Mouse (Mus musculus) liver, embryonic 16.5 days (tissue): ENCODE results near the gene Leprot. TPM values are rescaled to one million over a fixed set of nuclear protein-coding genes. Genes with fewer than 3 reads are reported as not detected.

ENCODE experiments used
- ATAC-seq: fragments of 200-750 bp; cut with Nextera tagmentation; 2 replicates; pipeline ENCODE4 v1.8.0; 2017; ENCODE audit warnings: low read depth, mild to moderate bottlenecking, moderate number of reproducible peaks, moderate library complexity
- H3K27ac ChIP-seq: fragments of 300-500 bp; sonication (generic); 2 replicates; pipeline ENCODE4 v1.5.1; 2014; ENCODE audit warnings: mild to moderate bottlenecking, low read length
- H3K27me3 ChIP-seq: fragments of 300-500 bp; sonication (generic); 2 replicates; pipeline ENCODE4 v1.6.1; 2014; ENCODE audit warnings: low read depth, low read length, mixed read lengths; ENCODE audit not compliant: control insufficient read depth, insufficient read depth
- H3K36me3 ChIP-seq: fragments of 300-500 bp; sonication (generic); 2 replicates; pipeline ENCODE4 v1.6.1; 2014; ENCODE audit warnings: mild to moderate bottlenecking; ENCODE audit not compliant: control insufficient read depth, insufficient read depth
- H3K4me1 ChIP-seq: fragments of 300-500 bp; sonication (generic); 2 replicates; pipeline ENCODE4 v1.6.1; 2014; ENCODE audit warnings: low read depth, low read length, mixed read lengths; ENCODE audit not compliant: control insufficient read depth
- H3K4me2 ChIP-seq: fragments of 300-500 bp; sonication (generic); 2 replicates; pipeline ENCODE4 v1.6.1; 2014; ENCODE audit warnings: low read depth, low read length, mixed read lengths
- H3K4me3 ChIP-seq: fragments of 300-500 bp; sonication (generic); 2 replicates; pipeline ENCODE4 v1.5.1; 2014; ENCODE audit warnings: low read depth, mild to moderate bottlenecking, low read length
- H3K9ac ChIP-seq: fragments of 300-500 bp; sonication (generic); 2 replicates; pipeline ENCODE4 v1.6.1; 2014; ENCODE audit warnings: low read depth, low read length
- H3K9me3 ChIP-seq: fragments of 300-500 bp; sonication (generic); replicated peaks from 2 replicates; pipeline ENCODE4 v1.6.1; 2016; ENCODE audit warnings: low read length; ENCODE audit not compliant: control insufficient read depth
- WGBS: fragments of 180-500 bp; shearing (Covaris S2); extraction: QIAGEN DNeasy Blood & Tissue Kit; methylation state at CpG from one replicate; pipeline ENCODE4 v1.1.7; 2014; ENCODE audit not compliant: insufficient replicate concordance; 5-methylcytosine and 5-hydroxymethylcytosine counted together
- polyA plus RNA-seq: library from polyadenylated mRNA; unstranded; fragments of >200 nt; fragmentation: Nextera tagmentation; extraction: Ambion mirVana; gene quantifications from 2 replicates; pipeline ENCODE4 v1.2.1, GENCODE M21; 2015

The Leprot gene
- polyA plus RNA-seq, 1 experiment from 2014 or later: 44.1 TPM

DNA sequence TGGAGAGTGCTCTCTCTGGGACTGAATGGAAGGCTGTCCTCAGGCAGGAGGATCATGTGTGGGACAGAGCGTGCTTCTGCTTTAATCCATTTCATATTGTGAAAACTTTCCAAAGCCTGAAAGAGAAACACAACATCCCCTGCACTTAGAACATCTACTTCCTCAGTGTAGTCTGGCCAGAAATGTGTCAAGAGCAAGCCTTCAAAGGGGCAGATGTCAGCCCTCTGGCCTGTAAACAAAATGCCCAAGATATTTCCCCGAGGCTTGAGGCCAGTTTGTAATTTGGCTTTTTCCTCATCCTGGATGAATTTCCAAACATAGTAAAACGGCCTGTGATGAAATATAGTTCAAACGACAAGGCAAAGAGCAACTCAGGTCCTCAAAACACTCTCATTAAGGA is 28.2 kb downstream of the Leprot start:
- WGBS: 44% methylated on average over 4 of the region's 4 CpGs
- Histone ChIP-seq H3K27me3 (no peaks in the 10 kb centered on the region), H3K9ac (no peak overlapping the region), H3K36me3 (no peaks in the 10 kb centered on the region), H3K27ac (0 out of 2 replicates have a peak overlapping the region, but pooled peaks have one; percentile 34), H3K4me2 (no peak overlapping the region), H3K4me3 (no peak overlapping the region), H3K4me1 (no peaks in the 10 kb centered on the region), H3K9me3 (no peaks in the 10 kb centered on the region)
- ATAC-seq: no peak

DNA sequence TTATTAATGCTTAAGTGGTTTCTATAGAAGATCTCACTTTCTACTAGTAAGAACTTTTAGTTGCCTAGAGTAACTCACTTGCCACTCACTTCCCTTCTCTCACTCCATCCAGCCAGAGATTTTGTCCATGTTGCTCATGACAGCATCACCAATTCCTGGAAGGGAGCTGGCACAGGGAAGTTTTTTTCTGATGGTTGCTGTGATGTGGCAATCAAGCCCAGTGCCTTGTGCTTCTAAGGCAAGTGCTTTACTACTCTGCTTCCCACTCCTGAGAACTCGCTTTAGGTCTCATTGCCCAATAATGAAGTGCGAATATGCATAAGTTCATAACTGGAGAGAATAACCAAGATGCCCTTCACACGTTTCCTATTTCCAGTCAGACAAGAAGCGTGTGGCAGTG is 35.1 kb downstream of the Leprot start:
- Histone ChIP-seq H3K27ac (no peak overlapping the region), H3K4me2 (no peak overlapping the region), H3K9ac (no peak overlapping the region), H3K9me3 (no peaks in the 10 kb centered on the region), H3K4me3 (no peak overlapping the region), H3K27me3 (no peaks in the 10 kb centered on the region), H3K36me3 (no peaks in the 10 kb centered on the region), H3K4me1 (no peaks in the 10 kb centered on the region)
- WGBS: 66% methylated on average over 4 of the region's 4 CpGs
- ATAC-seq: no peak

DNA sequence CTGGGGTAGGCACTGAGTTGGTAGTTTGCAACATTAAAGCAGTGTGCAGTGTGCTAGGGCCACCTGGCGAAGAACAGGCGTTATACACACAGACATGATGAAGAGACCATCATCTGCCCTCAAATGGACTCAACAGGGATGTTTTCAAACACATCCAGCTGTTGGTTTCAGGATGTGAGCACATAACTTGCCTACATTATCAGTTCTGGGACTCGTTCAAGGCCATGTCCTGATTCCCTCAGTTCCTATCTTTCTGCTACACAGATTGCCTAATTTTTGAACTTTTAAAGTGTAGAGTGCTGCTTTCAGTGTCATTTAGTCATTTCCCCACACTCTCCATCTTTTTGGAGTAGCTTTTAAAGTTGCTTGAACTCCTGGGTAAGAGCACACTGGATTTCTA is 35.6 kb downstream of the Leprot start:
- no peak for ATAC-seq

DNA sequence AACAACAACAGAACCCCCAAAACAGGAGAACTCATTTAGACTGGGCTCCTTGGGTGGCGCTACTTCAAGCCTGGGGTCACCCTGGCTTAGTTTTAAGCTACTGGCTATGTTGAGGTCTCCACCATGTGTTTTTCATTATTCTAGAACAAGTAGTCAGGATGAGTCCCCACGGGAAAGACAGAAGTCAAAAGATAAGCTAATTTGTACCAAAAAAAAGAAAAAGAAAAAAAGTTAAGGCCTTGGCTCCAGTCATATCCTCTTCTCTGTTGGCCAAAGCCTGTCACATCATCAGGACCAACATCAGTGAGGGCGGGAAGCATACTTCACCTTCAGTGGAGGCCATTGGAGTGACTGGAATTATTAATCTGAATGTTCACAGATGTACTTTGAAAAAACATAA is 37.3 kb downstream of the Leprot start:
- Histone ChIP-seq H3K36me3 (no peaks in the 10 kb centered on the region), H3K27ac (no peak overlapping the region), H3K4me2 (no peak overlapping the region), H3K9ac (no peak overlapping the region), H3K4me1 (no peaks in the 10 kb centered on the region), H3K4me3 (no peak overlapping the region), H3K27me3 (no peaks in the 10 kb centered on the region), H3K9me3 (no peaks in the 10 kb centered on the region)
- WGBS: 49% methylated on average over 3 of the region's 3 CpGs
- no peak for ATAC-seq

More for the DNA sequence above, 35.6 kb downstream of the Leprot start:
- no peaks in the 10 kb centered on the region for H3K9me3 ChIP-seq
- H3K36me3 ChIP-seq: no peaks in the 10 kb centered on the region
- H3K9ac ChIP-seq: no peak overlapping the region
- no peak overlapping the region for H3K27ac ChIP-seq
- no peaks in the 10 kb centered on the region for H3K27me3 ChIP-seq
- no peak overlapping the region for H3K4me2 ChIP-seq
- H3K4me1 ChIP-seq: no peaks in the 10 kb centered on the region
- H3K4me3 ChIP-seq: no peak overlapping the region
- 49% methylated on average over 3 of the region's 3 CpGs for WGBS

DNA sequence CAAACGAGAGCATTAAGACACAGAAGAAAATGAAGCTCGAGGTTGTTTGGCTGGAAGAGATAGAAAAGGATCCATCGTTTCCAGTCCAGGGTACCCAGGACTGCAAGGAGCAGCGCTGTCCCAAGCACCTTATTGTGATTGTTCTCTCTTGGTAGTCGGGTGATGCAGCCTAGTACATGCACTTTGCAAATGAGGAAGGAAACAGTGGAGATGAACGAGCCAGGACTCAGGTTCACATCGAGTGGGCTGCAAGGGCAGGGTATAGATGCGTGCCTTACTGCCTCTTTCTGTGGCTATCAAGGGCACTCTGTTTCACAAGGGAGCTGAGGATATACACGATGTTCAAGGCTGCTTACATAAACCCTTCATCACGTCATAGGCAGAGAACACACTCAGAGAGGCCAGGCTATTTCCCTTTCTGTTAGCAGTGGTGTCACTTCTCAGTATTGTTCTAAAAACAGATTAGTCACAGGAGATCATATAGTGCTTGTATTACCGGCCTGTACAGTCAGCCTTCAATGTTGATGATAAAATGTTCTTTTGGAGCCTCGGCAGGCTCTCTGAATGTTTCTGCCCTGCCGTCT is 38.8 kb downstream of the Leprot start:
- Histone ChIP-seq H3K27me3 (no peaks in the 10 kb centered on the region), H3K27ac (no peak overlapping the region), H3K4me3 (no peak overlapping the region), H3K4me2 (no peak overlapping the region), H3K9ac (no peak overlapping the region), H3K4me1 (no peaks in the 10 kb centered on the region), H3K36me3 (no peaks in the 10 kb centered on the region), H3K9me3 (no peaks in the 10 kb centered on the region)
- no peak for ATAC-seq
- 37% methylated on average over 13 of the region's 13 CpGs for WGBS

DNA sequence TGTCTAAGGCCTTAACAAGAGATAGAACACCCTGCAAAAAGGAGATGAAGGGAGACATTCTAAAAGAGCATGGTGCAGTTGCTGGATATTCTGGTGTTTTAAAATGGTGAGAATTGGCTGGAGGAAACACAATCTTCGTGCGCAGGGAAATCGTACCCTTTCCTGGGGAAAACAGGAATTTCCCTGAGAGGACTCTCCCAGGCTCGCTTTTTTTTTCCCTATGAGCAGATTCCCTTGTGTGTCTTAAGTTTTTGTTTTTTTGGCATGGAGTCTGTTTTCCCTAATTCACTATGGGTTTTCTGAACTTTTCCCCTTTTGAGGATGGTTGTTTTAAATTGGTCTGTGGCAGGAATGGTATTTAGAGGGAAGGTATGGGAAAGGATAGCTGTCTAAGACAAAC is 41.7 kb downstream of the Leprot start:
- Histone ChIP-seq H3K4me2 (no peak overlapping the region), H3K4me1 (no peaks in the 10 kb centered on the region), H3K27me3 (no peaks in the 10 kb centered on the region), H3K4me3 (no peak overlapping the region), H3K9me3 (no peaks in the 10 kb centered on the region), H3K36me3 (no peaks in the 10 kb centered on the region), H3K27ac (no peak overlapping the region), H3K9ac (no peak overlapping the region)
- ATAC-seq: no peak
- 68% methylated on average over 4 of the region's 4 CpGs for WGBS

DNA sequence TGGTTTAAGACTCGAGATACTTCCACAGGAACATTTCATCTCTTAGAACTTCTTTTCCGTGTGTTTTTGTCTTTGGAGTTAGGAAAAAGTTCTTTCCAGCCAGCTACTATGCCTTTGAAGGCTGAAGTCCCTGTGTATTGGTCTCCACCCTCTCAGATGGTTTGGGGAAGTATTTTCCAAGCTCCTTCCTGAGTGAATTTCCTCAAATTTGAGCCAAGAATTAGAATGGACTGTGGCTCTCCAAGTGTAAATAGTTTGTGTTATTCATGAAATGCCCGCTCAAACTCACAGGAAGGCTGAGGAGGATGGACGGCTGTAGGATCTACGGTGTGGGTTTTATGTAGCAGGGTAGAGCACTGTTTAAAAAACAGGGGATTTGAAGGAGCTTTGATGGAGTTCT is 42.1 kb downstream of the Leprot start:
- Histone ChIP-seq H3K36me3 (no peaks in the 10 kb centered on the region), H3K9me3 (no peaks in the 10 kb centered on the region), H3K27me3 (no peaks in the 10 kb centered on the region), H3K4me1 (no peaks in the 10 kb centered on the region), H3K4me2 (no peak overlapping the region), H3K27ac (no peak overlapping the region), H3K9ac (no peak overlapping the region), H3K4me3 (no peak overlapping the region)
- WGBS: 59% methylated on average over 5 of the region's 5 CpGs
- no peak for ATAC-seq

DNA sequence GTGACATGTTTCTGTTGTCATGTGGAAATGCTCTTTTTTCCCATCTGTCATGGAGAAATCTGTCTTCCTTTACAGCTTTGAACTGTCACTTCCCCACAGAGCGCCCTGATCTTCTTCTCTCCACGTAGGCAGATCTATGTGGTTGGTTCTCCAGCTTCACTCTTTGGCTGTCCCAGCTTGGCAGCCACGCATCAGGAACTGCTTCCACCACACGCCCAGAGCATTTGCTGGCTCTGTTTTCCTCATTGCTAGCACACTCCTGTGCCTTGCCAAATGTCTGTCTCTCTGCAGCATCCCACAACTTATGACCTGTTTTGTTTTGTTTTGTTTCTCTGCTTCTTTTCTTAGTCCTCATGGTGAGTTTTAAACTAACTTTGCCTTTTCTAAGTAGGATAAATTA is 45.4 kb downstream of the Leprot start:
- Histone ChIP-seq H3K36me3 (no peaks in the 10 kb centered on the region), H3K27me3 (no peaks in the 10 kb centered on the region), H3K9ac (no peak overlapping the region), H3K4me2 (no peak overlapping the region), H3K27ac (no peak overlapping the region), H3K4me1 (no peaks in the 10 kb centered on the region), H3K4me3 (no peak overlapping the region), H3K9me3 (no peaks in the 10 kb centered on the region)
- ATAC-seq: no peak
- WGBS: 59% methylated on average over 4 of the region's 4 CpGs

DNA sequence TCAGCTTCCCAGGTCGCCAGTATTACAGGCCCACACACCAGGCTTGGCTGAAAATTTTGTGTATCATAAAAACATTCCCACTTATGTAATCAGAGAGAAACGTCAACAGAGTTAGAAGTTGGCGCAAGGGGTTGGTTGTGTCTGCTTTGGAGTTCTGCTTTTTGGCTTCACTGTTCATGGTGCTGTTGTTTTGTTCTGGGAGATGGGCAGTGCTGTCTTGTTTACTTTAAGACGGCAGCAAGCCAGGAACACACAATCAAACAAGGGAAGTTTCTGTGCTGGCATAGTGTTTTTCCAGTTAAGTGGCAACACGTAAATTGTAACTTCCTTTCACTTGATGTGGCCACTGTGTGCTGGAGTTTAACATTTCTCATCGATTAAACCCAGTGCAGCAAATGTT is 47.0 kb downstream of the Leprot start:
- H3K36me3 ChIP-seq: no peaks in the 10 kb centered on the region
- no peaks in the 10 kb centered on the region for H3K9me3 ChIP-seq
- H3K9ac ChIP-seq: no peak overlapping the region
- 37% methylated on average over 6 of the region's 6 CpGs for WGBS
- H3K4me1 ChIP-seq: no peaks in the 10 kb centered on the region
- H3K27me3 ChIP-seq: no peaks in the 10 kb centered on the region
- no peak overlapping the region for H3K4me2 ChIP-seq
- no peak overlapping the region for H3K27ac ChIP-seq
- no peak for ATAC-seq
- no peak overlapping the region for H3K4me3 ChIP-seq
